Mouse (Mus musculus) activated CD4-positive, CD25-positive, alpha-beta regulatory T cell, adult 4 months (primary cell): ENCODE measurements around the gene Spp1. TPM values are rescaled to one million over a fixed set of nuclear protein-coding genes. Genes with fewer than 3 reads are reported as not detected.

Source experiments
- ATAC-seq: one replicate; pipeline ENCODE4 v1.8.0; 2017
- polyA plus RNA-seq, 2 experiments: library from polyadenylated mRNA; unstranded; fragments of 100-300 nt; shearing (Covaris generic); gene quantifications; one replicate each; pipeline ENCODE4 v1.2.1; 2017

Gene Spp1
- under 1 TPM; 0.93 to 0.94 TPM for polyA plus RNA-seq

GRCm38 (mm10) chr5:104434835-104435301 lies at the start of gene Spp1:
TSS of gene Spp1 (plus strand) at chr5:104435118.
- no peak for ATAC-seq

GRCm38 (mm10) chr5:104385521-104385920 lies 49.4 kb upstream of the Spp1 start:
- no peak for ATAC-seq

- no peak for ATAC-seq
Measured at GRCm38 (mm10) chr5:104386908-104387307, 48.0 kb upstream of the Spp1 start.

- ATAC-seq, result no peak
Measured at GRCm38 (mm10) chr5:104390962-104391361, 44.0 kb upstream of the Spp1 start.

- no peak for ATAC-seq
Measured at GRCm38 (mm10) chr5:104392784-104393183, 42.1 kb upstream of the Spp1 start.

GRCm38 (mm10) chr5:104396286-104396685 lies 38.6 kb upstream of the Spp1 start:
- no peak for ATAC-seq

GRCm38 (mm10) chr5:104398001-104398400 lies 36.9 kb upstream of the Spp1 start:
- ATAC-seq, result no peak

GRCm38 (mm10) chr5:104399291-104399950 lies 35.5 kb upstream of the Spp1 start:
- ATAC-seq, result no peak

GRCm38 (mm10) chr5:104399970-104400369 lies 34.9 kb upstream of the Spp1 start:
- no peak for ATAC-seq

GRCm38 (mm10) chr5:104402651-104403050 lies 32.3 kb upstream of the Spp1 start:
- no peak for ATAC-seq

GRCm38 (mm10) chr5:104403351-104403750 lies 31.6 kb upstream of the Spp1 start:
- ATAC-seq, result no peak

GRCm38 (mm10) chr5:104404551-104404950 lies 30.4 kb upstream of the Spp1 start:
- ATAC-seq, result no peak

- no peak for ATAC-seq
Measured at GRCm38 (mm10) chr5:104405051-104405450, 29.9 kb upstream of the Spp1 start.

- ATAC-seq, result no peak
Measured at GRCm38 (mm10) chr5:104406756-104407155, 28.2 kb upstream of the Spp1 start.

- ATAC-seq, result no peak
Measured at GRCm38 (mm10) chr5:104407541-104408231, 27.2 kb upstream of the Spp1 start.

GRCm38 (mm10) chr5:104408549-104408948 lies 26.4 kb upstream of the Spp1 start:
- no peak for ATAC-seq

- no peak for ATAC-seq
Measured at GRCm38 (mm10) chr5:104415999-104416398, 18.9 kb upstream of the Spp1 start.

GRCm38 (mm10) chr5:104417028-104417427 lies 17.9 kb upstream of the Spp1 start:
- ATAC-seq, result no peak

- no peak for ATAC-seq
Measured at GRCm38 (mm10) chr5:104417721-104418120, 17.2 kb upstream of the Spp1 start.

- ATAC-seq, result no peak
Measured at GRCm38 (mm10) chr5:104422039-104422438, 12.9 kb upstream of the Spp1 start.

- no peak for ATAC-seq
Measured at GRCm38 (mm10) chr5:104423861-104424260, 11.1 kb upstream of the Spp1 start.

GRCm38 (mm10) chr5:104425949-104426348 lies 9.0 kb upstream of the Spp1 start:
- no peak for ATAC-seq

GRCm38 (mm10) chr5:104432886-104433285 lies 2.0 kb upstream of the Spp1 start:
- ATAC-seq, result no peak

- ATAC-seq, result no peak
Measured at GRCm38 (mm10) chr5:104433968-104434565, 851 bp upstream of the Spp1 start.
